Mouse (Mus musculus) kidney, embryonic 16.5 days (tissue): ENCODE measurements around the gene Krt2. TPM values are rescaled to one million over a fixed set of nuclear protein-coding genes. Genes with fewer than 3 reads are reported as not detected.

Source experiments
- ATAC-seq: fragments of 200-750 bp; cut with Nextera tagmentation; 2 replicates; pipeline ENCODE4 v1.8.0; 2017; ENCODE audit warnings: moderate TSS enrichment; ENCODE audit not compliant: low FRiP score, low TSS enrichment
- H3K27ac ChIP-seq: fragments of 300-500 bp; sonication (generic); 2 replicates; pipeline ENCODE4 v1.5.1; 2014; ENCODE audit warnings: low read length
- H3K27me3 ChIP-seq: fragments of 300-500 bp; sonication (generic); 2 replicates; pipeline ENCODE4 v1.6.1; 2014; ENCODE audit warnings: low read length, control low read depth, mixed read lengths; ENCODE audit not compliant: insufficient read depth
- H3K36me3 ChIP-seq: fragments of 300-500 bp; sonication (generic); 2 replicates; pipeline ENCODE4 v1.6.1; 2014; ENCODE audit warnings: low read length, control low read depth, mixed read lengths; ENCODE audit not compliant: insufficient read depth
- H3K4me1 ChIP-seq: fragments of 300-500 bp; sonication (generic); 2 replicates; pipeline ENCODE4 v1.6.1; 2014; ENCODE audit warnings: low read length, control low read depth, mixed read lengths; ENCODE audit not compliant: insufficient read depth
- H3K4me2 ChIP-seq: fragments of 300-500 bp; sonication (generic); replicated peaks from 2 replicates; pipeline ENCODE4 v1.6.1; 2014; ENCODE audit warnings: low read depth, low read length
- H3K4me3 ChIP-seq: fragments of 300-500 bp; sonication (generic); 2 replicates; pipeline ENCODE4 v1.5.1; 2014; ENCODE audit warnings: mild to moderate bottlenecking, low read length
- H3K9ac ChIP-seq: fragments of 300-500 bp; sonication (generic); replicated peaks from 2 replicates; pipeline ENCODE4 v1.6.1; 2014; ENCODE audit warnings: low read length
- H3K9me3 ChIP-seq: fragments of 300-500 bp; sonication (generic); 2 replicates; pipeline ENCODE4 v1.6.1; 2016; ENCODE audit warnings: low read length, control low read depth
- WGBS: fragments of 180-500 bp; shearing (Covaris S2); extraction: QIAGEN DNeasy Blood & Tissue Kit; methylation state at CpG from one replicate; pipeline ENCODE4 v1.1.7; 2014; 5-methylcytosine and 5-hydroxymethylcytosine counted together
- polyA plus RNA-seq: library from polyadenylated mRNA; unstranded; fragments of >200 nt; fragmentation: Nextera tagmentation; extraction: Ambion mirVana; gene quantifications from 2 replicates; pipeline ENCODE4 v1.2.1, GENCODE M21; 2015

Krt2 gene
- polyA plus RNA-seq, 1 experiment from 2014 or later: not detected

GRCm38 (mm10) chr15:101773420-101773819 is 44.5 kb downstream of the Krt2 start:
- WGBS: 74% methylated on average over 10 of the region's 10 CpGs
- Histone ChIP-seq H3K4me3 (no peak overlapping the region), H3K27me3 (no peaks in the 10 kb centered on the region; the same call in 1 of the 2 replicates), H3K4me1 (no peaks in the 10 kb centered on the region), H3K9ac (no peak overlapping the region), H3K4me2 (no peak overlapping the region), H3K9me3 (no peaks in the 10 kb centered on the region), H3K36me3 (no peaks in the 10 kb centered on the region), H3K27ac (no peak overlapping the region)
- ATAC-seq: no peak

DNA sequence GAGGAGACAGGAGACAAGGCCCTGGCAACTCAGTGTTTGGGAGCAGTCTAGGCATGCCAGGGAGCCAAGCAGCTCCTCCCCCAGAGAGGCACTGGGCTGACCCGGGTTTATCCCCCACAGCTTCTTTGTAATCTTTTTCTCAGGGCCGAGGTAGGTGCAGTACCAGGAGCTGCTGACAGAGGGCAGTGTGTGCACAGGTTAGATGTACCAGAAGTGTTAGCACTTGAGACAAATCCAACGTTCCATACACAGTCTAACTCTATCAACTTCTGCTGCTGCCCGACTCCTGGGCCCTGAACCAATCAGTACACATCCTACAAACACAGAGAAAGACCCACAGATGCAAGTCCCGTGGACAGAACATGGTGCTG is 45.3 kb downstream of the Krt2 start:
- ATAC-seq: peak; percentile 59
- Histone ChIP-seq H3K27ac (no peak overlapping the region), H3K9ac (no peak overlapping the region), H3K4me2 (no peak overlapping the region), H3K36me3 (no peaks in the 10 kb centered on the region), H3K9me3 (no peaks in the 10 kb centered on the region), H3K4me3 (no peak overlapping the region), H3K4me1 (no peaks in the 10 kb centered on the region), H3K27me3 (no peaks in the 10 kb centered on the region; the same call in 1 of the 2 replicates)
- 10% methylated on average over 5 of the region's 5 CpGs for WGBS

GRCm38 (mm10) chr15:101772080-101772710 is 45.8 kb downstream of the Krt2 start:
- Histone ChIP-seq H3K27me3 (no peaks in the 10 kb centered on the region; the same call in 1 of the 2 replicates), H3K9ac (no peak overlapping the region), H3K4me1 (no peaks in the 10 kb centered on the region), H3K4me3 (no peak overlapping the region), H3K27ac (no peak overlapping the region), H3K9me3 (no peaks in the 10 kb centered on the region), H3K4me2 (no peak overlapping the region), H3K36me3 (no peaks in the 10 kb centered on the region)
- 67% methylated on average over 5 of the region's 5 CpGs for WGBS
- ATAC-seq: 0 out of 2 replicates have a peak, but pooled peaks have one; percentile 49

GRCm38 (mm10) chr15:101770226-101770625 is 47.7 kb downstream of the Krt2 start:
- Histone ChIP-seq H3K27ac (no peak overlapping the region), H3K9me3 (no peaks in the 10 kb centered on the region), H3K4me1 (no peaks in the 10 kb centered on the region), H3K4me2 (no peak overlapping the region), H3K4me3 (no peak overlapping the region), H3K36me3 (no peaks in the 10 kb centered on the region), H3K27me3 (no peaks in the 10 kb centered on the region; the same call in 1 of the 2 replicates), H3K9ac (no peak overlapping the region)
- WGBS: 34% methylated on average over 8 of the region's 8 CpGs
- ATAC-seq: no peak

Other genes starting within 250 kb of the Krt2 start
- 0.27 and 0.32 TPM in 2 replicates for gene Krt75, start 244.3 kb downstream of the Krt2 start, polyA plus RNA-seq
- not detected in 2 replicates for gene Gm5414, start 190.0 kb downstream of the Krt2 start, polyA plus RNA-seq
- not detected in 2 replicates for gene Gm5478, start 170.8 kb downstream of the Krt2 start, polyA plus RNA-seq
- not detected in 2 replicates for gene Krt6b, start 137.9 kb downstream of the Krt2 start, polyA plus RNA-seq
- gene Krt6a, start 123.9 kb downstream of the Krt2 start, polyA plus RNA-seq: 0.10 and 0.49 TPM in 2 replicates
- gene Krt5, start 105.3 kb downstream of the Krt2 start, polyA plus RNA-seq: 0.26 and 0.67 TPM in 2 replicates
- not detected in 2 replicates for gene Krt71, start 75.1 kb downstream of the Krt2 start, polyA plus RNA-seq
- not detected in 2 replicates for gene Krt72, start 31.7 kb downstream of the Krt2 start, polyA plus RNA-seq
- gene Krt73, start 15.8 kb downstream of the Krt2 start, polyA plus RNA-seq: not detected in 2 replicates
- gene Krt1, start 32.6 kb upstream of the Krt2 start, polyA plus RNA-seq: 0.57 and 0.77 TPM in 2 replicates
- 0.06 TPM in 1 of 2 replicates, not detected in the other for gene Krt77, start 51.5 kb upstream of the Krt2 start, polyA plus RNA-seq
- not detected in 2 replicates for gene Krt76, start 74.8 kb upstream of the Krt2 start, polyA plus RNA-seq
- gene Krt4, start 106.6 kb upstream of the Krt2 start, polyA plus RNA-seq: 0.42 and 0.82 TPM in 2 replicates
- 0.41 and 0.42 TPM in 2 replicates for gene Krt79, start 122.2 kb upstream of the Krt2 start, polyA plus RNA-seq
- 0.06 and 0.16 TPM in 2 replicates for gene Krt78, start 136.1 kb upstream of the Krt2 start, polyA plus RNA-seq
- 267 and 282 TPM in 2 replicates for gene Krt8, start 186.3 kb upstream of the Krt2 start, polyA plus RNA-seq
- gene Krt18, start 210.0 kb upstream of the Krt2 start, polyA plus RNA-seq: 216 and 223 TPM in 2 replicates